Mouse (Mus musculus) kidney, embryonic 16.5 days (tissue): ENCODE measurements around the gene Gm37240. TPM values are rescaled to one million over a fixed set of nuclear protein-coding genes. Genes with fewer than 3 reads are reported as not detected.

Source experiments
- ATAC-seq: fragments of 200-750 bp; cut with Nextera tagmentation; 2 replicates; pipeline ENCODE4 v1.8.0; 2017; ENCODE audit warnings: moderate TSS enrichment; ENCODE audit not compliant: low FRiP score, low TSS enrichment
- H3K27ac ChIP-seq: fragments of 300-500 bp; sonication (generic); 2 replicates; pipeline ENCODE4 v1.5.1; 2014; ENCODE audit warnings: low read length
- H3K27me3 ChIP-seq: fragments of 300-500 bp; sonication (generic); 2 replicates; pipeline ENCODE4 v1.6.1; 2014; ENCODE audit warnings: low read length, control low read depth, mixed read lengths; ENCODE audit not compliant: insufficient read depth
- H3K36me3 ChIP-seq: fragments of 300-500 bp; sonication (generic); 2 replicates; pipeline ENCODE4 v1.6.1; 2014; ENCODE audit warnings: low read length, control low read depth, mixed read lengths; ENCODE audit not compliant: insufficient read depth
- H3K4me1 ChIP-seq: fragments of 300-500 bp; sonication (generic); 2 replicates; pipeline ENCODE4 v1.6.1; 2014; ENCODE audit warnings: low read length, control low read depth, mixed read lengths; ENCODE audit not compliant: insufficient read depth
- H3K4me2 ChIP-seq: fragments of 300-500 bp; sonication (generic); replicated peaks from 2 replicates; pipeline ENCODE4 v1.6.1; 2014; ENCODE audit warnings: low read depth, low read length
- H3K4me3 ChIP-seq: fragments of 300-500 bp; sonication (generic); 2 replicates; pipeline ENCODE4 v1.5.1; 2014; ENCODE audit warnings: mild to moderate bottlenecking, low read length
- H3K9ac ChIP-seq: fragments of 300-500 bp; sonication (generic); replicated peaks from 2 replicates; pipeline ENCODE4 v1.6.1; 2014; ENCODE audit warnings: low read length
- H3K9me3 ChIP-seq: fragments of 300-500 bp; sonication (generic); 2 replicates; pipeline ENCODE4 v1.6.1; 2016; ENCODE audit warnings: low read length, control low read depth
- WGBS: fragments of 180-500 bp; shearing (Covaris S2); extraction: QIAGEN DNeasy Blood & Tissue Kit; methylation state at CpG from one replicate; pipeline ENCODE4 v1.1.7; 2014; 5-methylcytosine and 5-hydroxymethylcytosine counted together
- polyA plus RNA-seq: library from polyadenylated mRNA; unstranded; fragments of >200 nt; fragmentation: Nextera tagmentation; extraction: Ambion mirVana; gene quantifications from 2 replicates; pipeline ENCODE4 v1.2.1, GENCODE M21; 2015

The Gm37240 gene
- polyA plus RNA-seq, 1 experiment from 2014 or later = 8.7 TPM

GRCm38 (mm10) chr3:84529021-84529420 is 1358.3 kb downstream of the Gm37240 start:
- 87% methylated on average over 2 of the region's 2 CpGs for WGBS

GRCm38 (mm10) chr3:84524952-84525351 is 1362.4 kb downstream of the Gm37240 start:
- Histone ChIP-seq H3K4me2 (no peak overlapping the region), H3K4me1 (no peaks in the 10 kb centered on the region), H3K9me3 (no peaks in the 10 kb centered on the region), H3K4me3 (no peak overlapping the region), H3K27ac (no peak overlapping the region), H3K36me3 (peaks cover 9% of the 10 kb centered on the region; the same call in 1 of the 2 replicates), H3K27me3 (no peaks in the 10 kb centered on the region), H3K9ac (no peak overlapping the region)
- no peak for ATAC-seq
- WGBS = 81% methylated on average over 1 of the region's 1 CpGs

More at GRCm38 (mm10) chr3:84529021-84529420, 1358.3 kb downstream of the Gm37240 start:
- Histone ChIP-seq H3K27me3 (no peaks in the 10 kb centered on the region), H3K36me3 (peaks cover 11% of the 10 kb centered on the region; the same call in 1 of the 2 replicates), H3K4me1 (no peaks in the 10 kb centered on the region), H3K27ac (no peak overlapping the region), H3K9ac (no peak overlapping the region), H3K9me3 (no peaks in the 10 kb centered on the region), H3K4me2 (no peak overlapping the region), H3K4me3 (no peak overlapping the region)
- ATAC-seq = no peak

GRCm38 (mm10) chr3:84516163-84516562 is 1371.2 kb downstream of the Gm37240 start:
- no peak for ATAC-seq
- H3K36me3 ChIP-seq = no peaks in the 10 kb centered on the region; the same call in 1 of the 2 replicates
- H3K4me2 ChIP-seq = no peak overlapping the region
- no peaks in the 10 kb centered on the region for H3K27me3 ChIP-seq
- no peaks in the 10 kb centered on the region for H3K4me1 ChIP-seq
- no peak overlapping the region for H3K27ac ChIP-seq
- WGBS = 92% methylated on average over 3 of the region's 3 CpGs
- H3K9ac ChIP-seq = no peak overlapping the region
- H3K9me3 ChIP-seq = no peaks in the 10 kb centered on the region
- H3K4me3 ChIP-seq = no peak overlapping the region

GRCm38 (mm10) chr3:84512774-84513515 is 1374.4 kb downstream of the Gm37240 start:
- ATAC-seq = no peak
- Histone ChIP-seq H3K4me1 (no peaks in the 10 kb centered on the region), H3K4me2 (no peak overlapping the region), H3K27ac (no peak overlapping the region), H3K9ac (no peak overlapping the region), H3K27me3 (no peaks in the 10 kb centered on the region), H3K36me3 (no peaks in the 10 kb centered on the region; the same call in 1 of the 2 replicates), H3K4me3 (no peak overlapping the region), H3K9me3 (no peaks in the 10 kb centered on the region)
- 56% methylated on average over 6 of the region's 6 CpGs for WGBS

- 87% methylated on average over 4 of the region's 4 CpGs for WGBS
- Histone ChIP-seq H3K27ac (no peak overlapping the region), H3K4me3 (no peak overlapping the region), H3K4me2 (no peak overlapping the region), H3K9me3 (no peaks in the 10 kb centered on the region), H3K4me1 (no peaks in the 10 kb centered on the region), H3K9ac (no peak overlapping the region), H3K27me3 (no peaks in the 10 kb centered on the region), H3K36me3 (peaks cover 5% of the 10 kb centered on the region; the same call in 1 of the 2 replicates)
- no peak for ATAC-seq
Measured at GRCm38 (mm10) chr3:84505193-84505592, 1382.1 kb downstream of the Gm37240 start.

- 91% methylated on average over 8 of the region's 8 CpGs for WGBS
- Histone ChIP-seq H3K27me3 (no peaks in the 10 kb centered on the region), H3K4me2 (no peak overlapping the region), H3K4me3 (no peak overlapping the region), H3K27ac (no peak overlapping the region), H3K9ac (no peak overlapping the region), H3K4me1 (no peaks in the 10 kb centered on the region), H3K9me3 (no peaks in the 10 kb centered on the region), H3K36me3 (peaks cover 5% of the 10 kb centered on the region; the same call in 1 of the 2 replicates)
- no peak for ATAC-seq
Measured at GRCm38 (mm10) chr3:84504291-84504690, 1383.0 kb downstream of the Gm37240 start.

- H3K4me3 ChIP-seq = no peak overlapping the region
- H3K4me2 ChIP-seq = no peak overlapping the region
- H3K9me3 ChIP-seq = no peaks in the 10 kb centered on the region
- ATAC-seq = no peak
- H3K27me3 ChIP-seq = no peaks in the 10 kb centered on the region
- no peak overlapping the region for H3K9ac ChIP-seq
- 56% methylated on average over 2 of the region's 2 CpGs for WGBS
- no peak overlapping the region for H3K27ac ChIP-seq
- H3K4me1 ChIP-seq = no peaks in the 10 kb centered on the region
- peaks cover 5% of the 10 kb centered on the region; the same call in 1 of the 2 replicates for H3K36me3 ChIP-seq
Measured at GRCm38 (mm10) chr3:84502101-84502500, 1385.2 kb downstream of the Gm37240 start.

GRCm38 (mm10) chr3:84500491-84500890 is 1386.8 kb downstream of the Gm37240 start:
- Histone ChIP-seq H3K27me3 (no peaks in the 10 kb centered on the region), H3K9ac (no peak overlapping the region), H3K9me3 (no peaks in the 10 kb centered on the region), H3K36me3 (peaks cover 5% of the 10 kb centered on the region; the same call in 1 of the 2 replicates), H3K4me1 (no peaks in the 10 kb centered on the region), H3K4me3 (no peak overlapping the region), H3K4me2 (no peak overlapping the region), H3K27ac (no peak overlapping the region)
- no peak for ATAC-seq
- WGBS = 85% methylated on average over 10 of the region's 10 CpGs

- 47% methylated on average over 11 of the region's 11 CpGs for WGBS
- no peak for ATAC-seq
- H3K27me3 ChIP-seq = no peaks in the 10 kb centered on the region
- no peak overlapping the region for H3K9ac ChIP-seq
- no peaks in the 10 kb centered on the region for H3K4me1 ChIP-seq
- H3K4me3 ChIP-seq = no peak overlapping the region
- no peak overlapping the region for H3K27ac ChIP-seq
- no peaks in the 10 kb centered on the region; the same call in 1 of the 2 replicates for H3K36me3 ChIP-seq
- no peak overlapping the region for H3K4me2 ChIP-seq
- H3K9me3 ChIP-seq = no peaks in the 10 kb centered on the region
Measured at GRCm38 (mm10) chr3:84497718-84498117, 1389.6 kb downstream of the Gm37240 start.

GRCm38 (mm10) chr3:84492657-84493056 is 1394.7 kb downstream of the Gm37240 start:
- H3K9ac ChIP-seq = no peak overlapping the region
- H3K4me1 ChIP-seq = no peaks in the 10 kb centered on the region
- H3K4me3 ChIP-seq = no peak overlapping the region
- 92% methylated on average over 8 of the region's 8 CpGs for WGBS
- H3K36me3 ChIP-seq = no peaks in the 10 kb centered on the region; the same call in none of the 2 replicates
- H3K4me2 ChIP-seq = no peak overlapping the region
- ATAC-seq = no peak
- no peaks in the 10 kb centered on the region for H3K9me3 ChIP-seq
- no peaks in the 10 kb centered on the region for H3K27me3 ChIP-seq
- H3K27ac ChIP-seq = no peak overlapping the region
